ENCODE assay signal across 8 mouse cellular contexts in genomic region chr6:136505867-136506266, GRCm38 (mm10). TPM values are rescaled to one million over a fixed set of nuclear protein-coding genes. Genes with fewer than 3 reads are reported as not detected.
DNase-seq lines count a peak whose midpoint lies in the region; ATAC-seq and TF ChIP-seq lines count a peak whose summit lies in the region.
"Not testable (repeated sequence)": the region's sequence is repeated elsewhere in the genome, so short reads cannot be mapped to it uniquely, and the experiment has no call there.

Atf7ip (plus strand) TSS chr6:136506167.

- H3K4me2 ChIP-seq in liver, embryonic 11.5 days; midbrain, embryonic 14.5 days (ENCODE audit: low read length): not testable (repeated sequence)

- not testable (repeated sequence) for TF ChIP-seq CTCF in thymus, adult 2 months (IDR thresholded peaks at IDR 0.05; ENCODE audit: borderline replicate concordance, control insufficient read depth, extremely low read depth, insufficient read depth, low read length, poor library complexity)

- ATAC-seq in erythroblast, adult 5-6 weeks (replicated peaks; ENCODE audit: low FRiP score, poor library complexity, severe bottlenecking); liver, embryonic 11.5 days (replicated peaks; ENCODE audit: low FRiP score); midbrain, embryonic 14.5 days (ENCODE audit: low FRiP score, low TSS enrichment): not testable (repeated sequence)

- not testable (repeated sequence) for H3K27ac ChIP-seq in hindbrain, embryonic 10.5 days; liver, embryonic 11.5 days (ENCODE audit: low read depth, low read length); midbrain, embryonic 14.5 days (replicated peaks; ENCODE audit: low read depth, low read length); thymus, adult 2 months (ENCODE audit: control insufficient read depth, insufficient read depth, low read length)

- not testable (repeated sequence) for H3K9me3 ChIP-seq in hindbrain, embryonic 10.5 days; liver, embryonic 11.5 days (ENCODE audit: control insufficient read depth, low read length); midbrain, embryonic 14.5 days (ENCODE audit: control insufficient read depth, low read length)

- H3K9ac ChIP-seq in liver, embryonic 11.5 days (ENCODE audit: low read depth, low read length); midbrain, embryonic 14.5 days (replicated peaks; ENCODE audit: low read length): not testable (repeated sequence)

- not testable (repeated sequence) for DNase-seq in adrenal gland, postnatal 10 days; gonadal fat pad, adult 2 months (ENCODE audit: low read depth); hindbrain, embryonic 10.5 days (ENCODE audit: low spot score); layer of hippocampus, adult 8-10 months (ENCODE audit: low spot score in 2 of 2); liver, embryonic 11.5 days (ENCODE audit: low spot score); midbrain, embryonic 14.5 days; thymus, adult 2 months

- 89% methylated on average over 3 of the region's 3 CpGs for whole genome bisulfite sequencing in hindbrain, embryonic 10.5 days
- 77% methylated on average over 3 of the region's 3 CpGs for WGBS in liver, embryonic 11.5 days
- WGBS in midbrain, embryonic 14.5 days: 90% methylated on average over 2 of the region's 3 CpGs
- WGBS in thymus, adult 2 months: 96% methylated on average over 3 of the region's 3 CpGs

- TF ChIP-seq POLR2A in thymus, adult 2 months (IDR thresholded peaks at IDR 0.05; ENCODE audit: control insufficient read depth, extremely low read depth, insufficient read depth, low read length, poor library complexity): not testable (repeated sequence)

- not testable (repeated sequence) for H3K36me3 ChIP-seq in hindbrain, embryonic 10.5 days; liver, embryonic 11.5 days (ENCODE audit: control insufficient read depth, insufficient read depth, low read length); midbrain, embryonic 14.5 days (ENCODE audit: control insufficient read depth, insufficient read depth, low read length); thymus, adult 2 months (ENCODE audit: control insufficient read depth, insufficient read depth, low read length)

- not testable (repeated sequence) for H3K4me3 ChIP-seq in hindbrain, embryonic 10.5 days; liver, embryonic 11.5 days (ENCODE audit: low read depth, low read length); midbrain, embryonic 14.5 days (replicated peaks; ENCODE audit: low read depth, low read length); thymus, adult 2 months (ENCODE audit: control insufficient read depth, insufficient read depth, low read length)

- not testable (repeated sequence) for H3K4me1 ChIP-seq in hindbrain, embryonic 10.5 days (replicated peaks); liver, embryonic 11.5 days (replicated peaks; ENCODE audit: control insufficient read depth, insufficient read depth, low read length); midbrain, embryonic 14.5 days (ENCODE audit: control insufficient read depth, insufficient read depth, low read length); thymus, adult 2 months (replicated peaks; ENCODE audit: control insufficient read depth, insufficient read depth, low read length)

- H3K27me3 ChIP-seq in hindbrain, embryonic 10.5 days (ENCODE audit: insufficient read depth, poor library complexity, severe bottlenecking); liver, embryonic 11.5 days (replicated peaks; ENCODE audit: control insufficient read depth, insufficient read depth, low read length); midbrain, embryonic 14.5 days (ENCODE audit: control insufficient read depth, insufficient read depth, low read length); thymus, adult 2 months (ENCODE audit: control insufficient read depth, insufficient read depth, low read length): not testable (repeated sequence)

RNA-seq across cellular contexts. Expression of gene Atf7ip, which starts in this region (rescaled TPM):
- total RNA-seq in adrenal gland, postnatal 10 days (2021): 100 to 1,000 TPM in 1 of 2 experiments, 10 to 100 TPM in 1; 63.7 to 105 TPM
- total RNA-seq in erythroblast, adult 5-6 weeks (2015; ENCODE audit: low replicate concordance): 153 and 185 TPM in 2 replicates
- 205 and 233 TPM in 2 replicates for total RNA-seq in erythroblast, adult 5-6 weeks (2017; ENCODE audit: low replicate concordance)
- polyA plus RNA-seq in gonadal fat pad, adult 2 months (2012; rRNA removed): 14.7 and 19.9 TPM in 2 replicates
- 41.8 and 47.2 TPM in 2 replicates for polyA plus RNA-seq in hindbrain, embryonic 10.5 days (2016; fragmentation: Nextera tagmentation; extraction: Ambion mirVana)
- 100 to 1,000 TPM in 1 of 4 experiments, 10 to 100 TPM in 3; 90.9 to 100 (median 97.0) TPM for total RNA-seq in layer of hippocampus, adult 8-10 months (2022)
- 31.2 and 32.9 TPM in 2 replicates for polyA plus RNA-seq in liver, embryonic 11.5 days (2014; fragmentation: Nextera tagmentation; extraction: Ambion mirVana)
- 49.8 and 57.9 TPM in 2 replicates for polyA plus RNA-seq in midbrain, embryonic 14.5 days (2014; fragmentation: Nextera tagmentation; extraction: Ambion mirVana)
- 65.1 and 79.5 TPM in 2 replicates for polyA plus RNA-seq in thymus, adult 2 months (2012; rRNA removed)
